Mouse (Mus musculus) megakaryocyte, embryonic 14.5 days (primary cell): Measurements from ENCODE around the gene Pitpnm3.

Source experiments
- FLI1 ChIP-seq: IDR thresholded peaks from 2 replicates; pipeline ENCODE4 v1.6.1; 2012; ENCODE audit warnings: low read length, inconsistent platforms, mixed read lengths
- GATA1 ChIP-seq: IDR thresholded peaks from 3 replicates; pipeline ENCODE4 v1.6.1; 2012; ENCODE audit warnings: mixed read lengths, low read length, inconsistent platforms, borderline replicate concordance

DNA sequence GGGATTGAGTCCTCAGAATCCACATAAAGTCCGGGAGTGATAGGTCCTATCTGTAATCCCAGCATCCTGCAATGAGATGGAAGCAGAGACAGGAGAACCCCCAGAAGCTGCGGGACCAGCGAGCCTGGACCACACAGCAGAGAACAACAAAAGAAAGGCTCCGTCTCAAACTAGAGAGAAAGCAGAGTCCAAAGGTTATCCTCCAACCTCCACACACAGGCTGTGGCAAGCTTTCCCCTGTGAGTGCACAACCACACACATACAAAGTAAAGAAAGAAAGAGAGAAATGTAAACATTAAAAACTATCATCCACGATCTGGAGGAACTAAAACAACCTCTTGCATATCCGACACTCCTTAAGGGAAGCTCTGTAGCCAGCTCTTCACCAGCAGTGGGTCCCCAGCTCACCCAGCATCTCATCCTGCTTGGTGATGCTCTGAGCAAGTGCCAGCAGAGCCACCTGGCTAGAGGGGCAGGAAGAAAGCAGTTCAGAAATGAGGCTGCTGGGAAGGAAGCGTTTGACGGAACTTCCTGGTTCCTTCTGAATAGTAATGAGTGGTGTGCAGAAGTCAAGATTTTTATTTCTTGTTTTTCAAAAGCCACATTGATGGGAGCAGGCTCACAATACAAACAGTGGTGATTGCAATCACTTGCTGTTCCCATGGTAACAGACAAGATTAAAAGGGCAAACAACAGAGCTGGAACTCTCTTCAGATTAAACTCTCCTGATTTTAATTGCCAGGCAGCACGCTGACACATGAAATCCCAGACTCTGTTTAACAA is 124.4 kb downstream of the Pitpnm3 start:
- TF ChIP-seq GATA1: no peak
- no peak for TF ChIP-seq FLI1
